Mouse (Mus musculus) leukemia stem cell, adult 10-12 weeks (primary cell): ENCODE data around the gene E130308A19Rik. TPM values are rescaled to one million over a fixed set of nuclear protein-coding genes. Genes with fewer than 3 reads are reported as not detected.

ENCODE experiments used
- polyA plus RNA-seq: library from polyadenylated mRNA; stranded (reverse); fragments of >175 nt; gene quantifications from 2 replicates; pipeline ENCODE4 v1.2.3, GENCODE M21; 2012; ENCODE audit warnings: low replicate concordance

Gene E130308A19Rik
- polyA plus RNA-seq, result 8.3 and 9.7 TPM in 2 replicates

DNA sequence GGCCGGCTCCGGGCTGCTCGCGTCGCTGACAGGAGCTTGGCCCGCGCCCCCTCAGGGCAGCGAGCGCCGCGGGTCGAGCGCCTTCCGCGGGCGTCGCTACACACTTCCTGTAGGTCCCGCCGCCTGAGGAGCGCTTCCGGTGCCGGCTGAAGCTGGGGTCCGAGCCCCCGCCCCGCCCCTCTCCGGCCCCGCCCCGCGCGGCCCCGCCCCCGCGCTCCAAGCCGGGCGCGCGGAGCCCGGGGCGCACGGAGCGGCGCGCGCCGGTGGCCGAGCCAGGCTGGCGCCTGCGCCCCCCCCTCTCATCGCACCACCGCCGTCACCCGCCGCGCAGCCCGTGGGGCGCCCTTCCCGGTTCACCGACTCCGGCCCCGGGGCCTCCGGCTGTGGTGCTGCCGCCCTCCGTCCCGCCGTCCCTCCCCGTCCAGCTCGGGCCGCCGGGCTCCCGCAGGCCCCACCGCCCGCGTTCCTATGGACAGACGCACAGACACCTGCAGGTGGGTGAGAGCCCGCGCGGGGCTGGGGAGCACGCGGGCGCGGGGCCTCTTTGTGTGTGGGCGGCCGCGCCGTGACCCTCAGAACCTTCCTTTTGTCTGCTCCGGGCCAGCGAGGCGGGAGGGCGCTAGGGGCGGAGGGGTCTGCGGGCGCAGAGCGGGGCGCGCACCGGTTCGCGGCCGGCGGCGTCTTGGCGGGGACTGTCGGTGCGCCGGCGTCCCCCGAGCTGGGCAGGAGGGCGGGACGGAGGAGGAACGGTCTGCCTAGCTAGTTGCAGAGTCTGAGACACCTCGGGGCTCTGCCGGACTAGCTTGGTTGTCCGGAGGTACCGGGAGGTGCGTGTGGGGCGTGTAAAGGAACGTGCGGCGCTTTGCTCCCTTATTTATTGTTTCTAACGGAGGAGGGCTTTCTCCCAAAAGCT, at the start of gene E130308A19Rik:
TSS of gene E130308A19Rik (plus strand) at position 214 of the 913 bp plus-strand sequence.

DNA sequence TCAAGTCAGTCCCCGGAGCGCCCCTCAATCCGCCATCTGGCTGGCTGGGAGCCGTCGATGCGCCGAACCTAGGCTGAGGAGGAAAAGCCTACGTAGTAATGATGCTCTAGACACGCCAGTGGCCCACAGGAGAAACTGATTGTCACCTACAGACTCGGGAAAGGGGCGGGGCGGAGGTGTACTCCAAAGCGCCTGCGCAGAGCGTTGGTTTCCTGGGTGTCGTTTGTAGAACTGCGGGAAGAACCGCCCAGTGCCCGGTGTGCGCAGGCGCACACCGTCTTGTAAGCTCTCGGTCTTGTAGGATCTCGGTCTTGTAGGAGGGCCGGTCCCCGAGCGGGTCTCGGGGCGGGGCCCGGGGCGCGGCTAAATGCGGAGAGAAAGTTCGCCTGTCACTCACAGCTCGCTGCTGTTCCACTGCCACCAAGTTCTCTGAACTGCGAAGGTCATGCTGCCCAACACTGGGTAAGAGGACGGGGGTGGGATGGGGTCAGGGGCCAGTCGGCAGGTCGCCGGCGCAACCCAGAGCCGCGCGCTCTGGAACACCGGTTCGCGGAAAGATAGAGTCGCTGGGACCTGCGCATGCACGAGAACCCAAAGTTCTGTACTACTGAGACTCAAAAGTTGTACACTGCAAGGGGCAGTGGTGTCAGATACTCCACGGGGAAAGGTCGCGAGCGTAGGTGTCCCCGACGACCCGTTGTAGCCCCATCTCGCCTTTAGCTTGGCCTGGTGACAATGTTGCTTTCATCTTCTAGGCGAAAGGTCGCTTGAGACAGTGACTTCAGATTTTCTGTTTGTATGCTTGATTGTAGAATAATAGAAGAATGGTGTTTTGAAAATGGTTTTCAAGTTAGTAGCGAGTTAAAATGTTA, 44.5 kb upstream of the E130308A19Rik start, which contains the start of gene Hsdl2:
TSS of gene Hsdl2 (plus strand) at position 250 of the 872 bp plus-strand sequence.

DNA sequence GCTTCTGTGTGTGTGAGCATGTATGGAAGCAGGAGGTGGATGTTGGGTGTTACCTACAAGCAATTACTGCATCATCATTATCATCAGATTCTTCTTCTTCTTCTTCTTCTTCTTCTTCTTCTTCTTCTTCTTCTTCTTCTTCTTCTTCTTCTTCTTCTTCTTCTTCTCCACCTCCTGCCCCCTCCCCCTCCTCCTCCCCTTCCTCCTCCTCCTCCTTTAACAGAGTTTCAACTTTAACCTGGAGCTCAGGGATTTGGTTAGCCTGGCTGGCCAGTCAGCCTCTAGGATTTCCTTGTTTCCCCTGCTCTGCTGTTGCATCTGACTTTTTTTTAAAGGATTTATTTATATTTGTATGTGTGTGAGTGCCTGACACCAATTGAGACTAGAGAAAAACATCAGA, 175.5 kb downstream of the E130308A19Rik start, which contains the start of gene Inip:
TSS of gene Inip (minus strand) at position 101 of the 400 bp plus-strand sequence.

DNA sequence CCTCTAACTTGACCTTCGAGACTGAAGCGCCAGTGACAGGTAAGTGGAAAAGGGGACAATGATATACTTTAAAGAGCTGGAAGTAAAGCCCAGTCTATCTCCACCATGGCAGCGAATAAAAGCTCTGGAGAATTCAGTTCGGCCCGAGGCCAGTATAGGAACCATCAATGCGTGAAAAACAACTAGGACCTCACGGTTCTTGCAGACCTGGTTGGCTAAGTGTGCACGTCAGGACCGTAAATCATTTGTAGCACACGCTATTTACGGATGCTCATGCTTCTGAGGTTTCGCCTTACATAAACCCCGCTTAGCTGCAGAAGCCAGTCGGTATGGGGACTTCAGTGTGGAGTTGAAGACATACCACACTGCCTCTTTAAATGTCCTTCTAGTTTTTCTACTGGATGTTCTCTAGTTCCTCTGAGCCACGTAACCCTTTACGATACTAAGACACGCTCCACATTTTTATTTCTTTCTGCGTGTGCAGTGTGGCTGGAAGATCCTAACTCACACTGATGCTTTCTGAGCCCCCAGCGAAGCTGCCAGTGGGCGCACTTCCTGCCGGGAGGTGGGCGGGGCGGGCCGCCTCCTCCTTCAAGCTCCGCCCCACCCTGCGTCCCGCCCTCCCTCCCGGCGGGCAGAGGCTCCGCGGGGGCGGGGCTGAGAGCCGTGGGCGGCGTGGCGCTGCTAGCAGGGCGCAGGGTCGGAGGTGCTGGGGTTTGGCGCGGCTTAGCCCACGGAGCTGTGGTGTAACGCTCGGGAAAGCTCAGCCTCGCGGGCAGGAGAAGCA, 179.4 kb downstream of the E130308A19Rik start, which contains the start of gene Snx30:
TSS of gene Snx30 (plus strand) at position 660 of the 787 bp plus-strand sequence.

Other genes starting within 250 kb of the E130308A19Rik start
- gene Susd1, start 187.6 kb upstream of the E130308A19Rik start, polyA plus RNA-seq, result 1.4 and 2.4 TPM in 2 replicates
- gene Ptbp3, start 76.8 kb upstream of the E130308A19Rik start, polyA plus RNA-seq, result 61.4 and 169 TPM in 2 replicates
- gene Hsdl2, start 44.6 kb upstream of the E130308A19Rik start, polyA plus RNA-seq, result 2.5 and 3.7 TPM in 2 replicates
- gene Inip, start 175.4 kb downstream of the E130308A19Rik start, polyA plus RNA-seq, result 9.1 and 9.6 TPM in 2 replicates
- gene Snx30, start 179.6 kb downstream of the E130308A19Rik start, polyA plus RNA-seq, result 6.6 and 16.8 TPM in 2 replicates